Mouse (Mus musculus) cerebellum, adult 9-11 months (tissue): ENCODE results near the gene Itga1.
A peak's percentile ranks its signal among the peaks of the same experiment; 100 is the strongest.

ENCODE experiments used
- DNase-seq: peaks from one replicate; pipeline ENCODE4 v3.0.0; 2022

The Itga1 gene

DNA sequence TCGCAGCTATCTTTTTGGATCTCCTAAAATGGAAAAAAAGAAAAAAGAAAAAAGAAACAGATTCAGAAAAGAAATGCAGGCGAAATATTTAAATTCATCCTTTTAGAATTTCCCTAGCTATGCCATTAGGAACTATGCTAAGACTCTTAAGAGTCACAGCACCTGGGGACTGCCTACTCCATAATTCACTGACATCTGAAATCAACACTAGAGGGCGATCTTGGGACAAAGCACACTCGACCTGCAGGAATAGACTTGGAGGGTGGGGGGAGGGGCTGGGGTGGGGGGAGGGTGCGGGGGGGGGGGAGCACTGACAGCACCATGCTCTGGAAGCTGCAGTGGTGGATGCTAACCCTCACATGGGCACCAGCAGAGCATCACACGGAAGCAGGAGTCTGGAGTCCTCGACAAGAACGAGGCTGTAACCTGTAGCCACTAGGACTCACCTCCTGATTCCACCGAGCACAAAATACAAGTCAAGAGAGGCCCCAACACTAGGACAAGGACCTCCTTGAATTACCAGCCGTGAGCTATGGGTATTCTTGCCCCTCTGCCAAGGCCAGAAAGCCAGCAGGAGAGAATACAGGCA lies 120.8 kb downstream of the Itga1 start:
- no peak for DNase-seq

DNA sequence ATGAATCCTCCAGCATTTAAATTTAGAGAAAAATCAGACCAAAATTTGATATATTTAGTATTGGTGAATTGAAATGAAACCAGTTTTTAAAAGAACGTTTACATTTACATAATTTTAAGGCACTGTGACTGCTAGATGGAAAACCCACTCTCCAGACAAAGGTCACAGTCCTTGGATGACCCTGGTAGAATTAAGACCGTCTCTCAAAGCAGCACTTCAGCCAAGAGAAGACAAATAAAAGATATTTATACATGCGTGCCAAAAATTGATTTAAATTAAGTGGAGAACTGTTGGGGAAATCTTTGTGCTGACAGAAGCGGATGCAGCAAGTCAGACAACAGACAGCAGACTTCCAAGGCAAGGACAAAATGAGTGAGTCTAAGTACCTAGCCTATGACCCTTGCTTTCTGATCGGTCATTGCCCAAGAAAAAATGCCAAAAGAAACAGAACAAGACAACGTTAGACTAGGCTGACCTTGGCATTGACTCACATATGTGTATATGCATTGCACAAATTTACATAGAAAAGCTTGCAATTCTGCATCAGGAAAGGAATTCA lies 127.2 kb downstream of the Itga1 start:
- DNase-seq, result no peak

DNA sequence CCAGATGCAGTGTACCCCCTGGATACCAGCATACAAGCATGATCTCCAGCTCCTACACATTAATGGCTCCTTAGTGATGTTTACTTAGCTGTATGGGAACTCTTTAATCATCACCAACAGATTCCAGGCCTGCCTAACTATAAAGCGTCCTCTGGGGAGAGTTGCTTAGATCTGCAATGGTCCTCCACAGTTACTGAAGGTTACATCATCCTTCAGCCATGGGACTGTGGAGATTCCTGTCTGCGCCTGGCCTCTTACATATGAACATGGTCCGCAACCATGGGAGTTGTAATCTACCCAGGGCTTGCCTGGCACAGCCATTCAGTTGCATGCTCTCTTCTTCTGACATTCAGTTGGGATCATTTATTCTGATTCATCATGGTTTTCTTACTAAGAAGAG lies 129.9 kb downstream of the Itga1 start:
- DNase-seq, result no peak

DNA sequence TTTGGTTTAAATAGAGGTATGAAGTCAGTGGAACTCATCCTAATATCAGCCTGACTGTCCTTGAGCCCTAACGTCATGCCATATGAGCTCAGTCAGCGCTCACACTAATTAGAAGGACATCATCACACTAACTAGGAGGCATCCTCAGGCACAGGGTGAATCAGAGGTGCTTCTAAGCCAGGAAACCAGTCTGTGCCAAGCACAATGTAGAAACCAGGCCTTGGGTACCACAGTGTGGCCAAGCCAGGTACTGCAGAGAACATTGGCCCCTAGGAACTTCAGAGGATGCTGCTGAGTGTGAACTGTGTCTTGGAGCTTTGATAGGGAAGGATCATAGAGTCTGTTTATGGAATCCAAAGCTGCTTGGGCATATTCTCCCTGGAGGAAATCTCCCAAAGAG lies 137.5 kb downstream of the Itga1 start:
- peak; percentile 72 for DNase-seq

DNA sequence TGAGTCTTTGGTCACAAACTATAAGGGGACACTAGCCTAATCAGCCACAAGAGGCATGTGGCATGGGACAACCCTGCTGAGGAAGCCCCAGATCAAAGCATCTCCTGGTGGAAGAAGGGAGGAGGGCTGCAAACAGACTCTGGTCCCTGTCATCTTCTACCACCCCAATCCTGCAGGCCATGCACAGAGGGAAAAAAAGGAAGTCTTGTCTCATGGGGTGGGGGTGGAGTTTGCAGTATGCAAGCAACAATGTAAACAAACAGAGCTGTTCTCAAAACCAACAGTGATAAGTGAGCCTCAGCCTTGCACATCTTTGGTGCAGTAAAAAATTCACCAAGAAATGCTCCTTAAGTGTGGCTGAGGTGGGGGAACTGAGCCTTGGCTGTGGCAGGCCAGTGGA lies 147.2 kb downstream of the Itga1 start:
- no peak for DNase-seq

DNA sequence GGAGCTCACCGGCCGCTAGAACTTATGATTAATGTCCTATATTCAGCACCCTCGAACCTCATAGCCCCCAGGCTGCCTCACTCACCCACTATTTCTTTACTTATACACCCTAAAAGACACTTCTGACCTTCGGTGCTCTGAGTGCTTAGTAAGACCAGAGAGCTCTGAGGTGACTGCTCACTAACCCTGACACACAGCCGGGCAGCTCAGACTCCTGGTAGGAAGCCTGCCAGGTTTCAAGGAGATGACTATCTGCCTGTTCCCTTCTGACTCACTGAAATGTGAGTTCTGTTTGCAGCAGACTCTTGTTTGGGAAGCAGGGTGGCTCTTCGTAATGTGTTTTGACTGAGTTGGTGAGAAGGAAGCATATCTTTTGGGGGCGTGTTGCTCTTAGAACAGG lies 168.2 kb downstream of the Itga1 start:
- no peak for DNase-seq

DNA sequence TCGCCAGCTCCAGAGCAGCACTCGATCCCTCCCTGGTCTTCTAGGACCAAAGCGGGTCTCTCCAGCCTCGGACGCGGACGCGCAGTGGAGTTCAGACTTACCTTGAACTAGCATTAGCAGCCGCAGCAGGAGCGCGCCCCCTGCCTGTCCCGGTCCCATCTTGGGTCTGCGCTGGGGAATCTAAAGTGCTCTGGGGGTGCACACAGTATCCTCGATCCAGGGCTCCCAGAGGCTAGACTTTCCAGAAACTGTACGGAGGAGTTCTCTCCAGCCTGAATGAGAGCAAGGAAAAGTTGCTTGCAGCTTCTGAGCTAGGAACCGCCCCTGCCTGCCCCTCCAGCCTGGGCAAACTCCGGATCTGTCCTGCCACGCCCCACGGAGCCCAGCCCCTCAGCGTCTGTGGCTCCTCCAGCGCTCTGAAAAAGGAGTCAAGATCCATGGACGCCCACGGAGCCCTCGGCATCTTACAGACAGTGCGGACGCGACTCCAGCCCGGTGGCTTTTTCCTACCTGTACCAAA lies 169.9 kb downstream of the Itga1 start, which contains the start of gene Itga2:
TSS of gene Itga2 (minus strand) at position 326 of the 520 bp plus-strand sequence.
- no peak for DNase-seq

DNA sequence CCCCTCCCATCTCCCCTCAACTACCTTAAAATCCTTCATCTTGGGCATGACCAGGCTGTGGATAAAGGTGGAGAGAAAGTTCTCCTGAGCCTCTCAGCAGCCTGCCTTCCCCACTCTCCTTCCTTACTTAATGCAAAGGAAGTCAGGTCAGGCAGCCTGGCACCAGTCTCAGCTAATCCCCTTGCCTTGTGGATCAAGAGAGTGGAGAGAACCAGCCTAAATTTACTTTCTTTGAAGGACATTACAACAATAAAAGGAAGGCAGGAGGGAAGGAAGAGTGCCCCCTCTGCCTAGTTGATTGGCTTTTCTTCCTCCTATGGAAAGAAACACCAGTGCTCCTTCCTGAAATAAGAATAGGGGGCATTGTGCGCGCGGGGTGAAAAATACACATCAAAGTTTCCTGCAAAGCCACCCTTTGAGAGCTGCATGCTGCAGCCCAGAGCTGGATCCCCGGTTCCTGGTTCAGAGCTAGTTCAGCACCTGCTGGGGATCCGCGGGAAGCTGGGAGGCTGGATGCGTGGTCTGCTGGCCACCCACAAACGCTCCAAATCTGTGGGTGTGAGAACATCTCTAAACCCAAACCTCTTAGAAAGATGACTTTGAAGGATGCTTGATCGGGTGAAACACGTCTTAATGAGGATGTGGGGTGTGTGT lies 170.6 kb downstream of the Itga1 start:
- no peak for DNase-seq

DNA sequence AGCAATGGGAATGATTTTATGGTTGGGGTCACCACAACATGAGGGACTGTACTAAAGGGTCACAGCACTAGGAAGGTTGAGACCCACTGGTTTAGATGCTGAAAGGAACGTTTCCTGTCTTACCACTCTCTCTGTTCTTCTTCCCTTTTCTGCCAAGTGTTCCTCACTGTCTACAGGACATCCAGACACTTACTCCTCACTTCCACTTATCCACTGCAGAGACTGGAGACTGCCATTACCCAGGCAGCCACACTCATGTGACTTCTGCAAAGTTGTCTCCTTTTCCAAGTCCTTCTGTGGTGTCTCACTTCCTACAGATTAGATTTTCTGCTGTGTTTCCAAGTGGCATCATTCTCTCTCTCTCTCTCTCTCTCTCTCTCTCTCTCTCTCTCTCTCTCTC lies 177.0 kb downstream of the Itga1 start:
- no peak for DNase-seq

GRCm38 (mm10) chr13:114923331-114923730 lies 178.4 kb downstream of the Itga1 start:
- peak; percentile 4 for DNase-seq

GRCm38 (mm10) chr13:114915767-114916166 lies 186.0 kb downstream of the Itga1 start:
- DNase-seq, result no peak

DNA sequence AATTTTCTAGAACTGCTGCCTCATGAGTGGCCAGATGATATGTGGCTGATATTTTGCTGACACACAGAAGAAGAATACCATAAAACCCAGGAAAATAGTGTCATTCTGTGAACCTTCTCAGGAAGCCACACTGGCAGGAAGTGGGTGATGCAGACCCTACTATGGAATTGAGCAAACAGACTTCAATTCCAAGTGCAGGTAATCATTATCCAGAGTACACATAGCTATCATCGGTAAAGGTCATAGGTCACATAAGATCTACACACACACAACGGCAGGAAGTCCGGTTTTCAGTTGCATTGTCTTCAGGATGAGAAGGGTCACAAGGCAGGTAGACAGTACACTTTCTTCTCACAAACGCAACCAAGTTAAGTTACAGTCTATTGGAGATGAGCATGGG lies 186.8 kb downstream of the Itga1 start:
- no peak for DNase-seq

GRCm38 (mm10) chr13:114914559-114914958 lies 187.2 kb downstream of the Itga1 start:
- DNase-seq, result no peak

GRCm38 (mm10) chr13:114910629-114911028 lies 191.1 kb downstream of the Itga1 start:
- DNase-seq, result no peak

DNA sequence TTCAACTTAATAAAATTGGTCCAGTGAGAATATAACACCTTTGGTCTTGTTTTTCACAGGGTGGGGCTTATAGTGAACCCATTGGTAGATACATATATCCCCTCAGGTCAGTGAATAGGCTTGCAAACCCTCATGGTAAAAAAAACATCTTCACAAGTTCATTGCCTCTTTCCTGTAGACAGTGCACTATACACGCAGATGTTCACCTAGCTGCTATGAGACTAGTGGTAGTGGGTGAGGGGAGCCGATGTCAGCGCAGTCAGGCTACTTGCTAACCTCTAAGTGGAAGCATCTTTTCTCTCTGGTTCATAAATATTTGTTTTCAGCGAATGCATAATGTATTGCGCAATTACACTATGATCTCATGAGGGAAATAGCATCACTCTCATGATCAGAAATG lies 192.2 kb downstream of the Itga1 start:
- no peak for DNase-seq

GRCm38 (mm10) chr13:114907876-114908275 lies 193.9 kb downstream of the Itga1 start:
- DNase-seq, result no peak
